Mouse (Mus musculus): Measurements from ENCODE around the gene Mtor. TPM values are rescaled to one million over a fixed set of nuclear protein-coding genes. Genes with fewer than 3 reads are reported as not detected.

Gene Mtor
- total and polyA plus RNA-seq, 2 experiments from 2014 or later = 20.5 to 31.2 TPM

- Histone ChIP-seq H3K4me1 (ENCODE audit: control insufficient read depth, insufficient read depth) (no peaks in the 10 kb centered on the region), H3K36me3 (replicated peaks; ENCODE audit: control insufficient read depth, insufficient read depth, low read length) (peaks cover 11% of the 10 kb centered on the region), H3K27ac (ENCODE audit: low read depth) (no peak overlapping the region), H3K27me3 (ENCODE audit: control insufficient read depth, insufficient read depth, low read length) (no peaks in the 10 kb centered on the region), H3K4me3 (ENCODE audit: low read depth, low read length) (no peak overlapping the region), H3K9ac (replicated peaks; ENCODE audit: low read depth, low read length) (no peak overlapping the region), H3K4me2 (ENCODE audit: low read depth, low read length) (no peak overlapping the region), H3K9me3 (replicated peaks; ENCODE audit: control insufficient read depth, low read length) (no peaks in the 10 kb centered on the region)
- 67% methylated on average over 5 of the region's 5 CpGs for WGBS
- ATAC-seq (ENCODE audit: insufficient read depth, low read depth) = no peak
- TF ChIP-seq EP300 (IDR thresholded peaks at IDR 0.05; ENCODE audit: low read depth) (no peak), CTCF (IDR thresholded peaks at IDR 0.05; ENCODE audit: low read depth) (no peak)
- DNase-seq (ENCODE audit: low spot score) = no peak
Measured at GRCm38 (mm10) chr4:148433813-148434212, 14.6 kb upstream of the Mtor start.

GRCm38 (mm10) chr4:148434554-148434953, 13.9 kb upstream of the Mtor start:
- H3K4me2 ChIP-seq (ENCODE audit: low read depth, low read length) = no peak overlapping the region
- H3K4me3 ChIP-seq (ENCODE audit: low read depth, low read length) = no peak overlapping the region
- peaks cover 11% of the 10 kb centered on the region for H3K36me3 ChIP-seq (replicated peaks; ENCODE audit: control insufficient read depth, insufficient read depth, low read length)
- H3K9ac ChIP-seq (replicated peaks; ENCODE audit: low read depth, low read length) = no peak overlapping the region
- H3K4me1 ChIP-seq (ENCODE audit: control insufficient read depth, insufficient read depth) = no peaks in the 10 kb centered on the region
- ATAC-seq (ENCODE audit: insufficient read depth, low read depth) (0 out of 2 replicates have a peak, but pooled peaks have one; percentile 31), DNase-seq (ENCODE audit: low spot score) (no peak)
- no peaks in the 10 kb centered on the region for H3K27me3 ChIP-seq (ENCODE audit: control insufficient read depth, insufficient read depth, low read length)
- WGBS = 62% methylated on average over 4 of the region's 4 CpGs
- TF ChIP-seq EP300 (IDR thresholded peaks at IDR 0.05; ENCODE audit: low read depth) (no peak), CTCF (IDR thresholded peaks at IDR 0.05; ENCODE audit: low read depth) (no peak)
- H3K27ac ChIP-seq (ENCODE audit: low read depth) = no peak overlapping the region
- H3K9me3 ChIP-seq (replicated peaks; ENCODE audit: control insufficient read depth, low read length) = no peaks in the 10 kb centered on the region

DNA sequence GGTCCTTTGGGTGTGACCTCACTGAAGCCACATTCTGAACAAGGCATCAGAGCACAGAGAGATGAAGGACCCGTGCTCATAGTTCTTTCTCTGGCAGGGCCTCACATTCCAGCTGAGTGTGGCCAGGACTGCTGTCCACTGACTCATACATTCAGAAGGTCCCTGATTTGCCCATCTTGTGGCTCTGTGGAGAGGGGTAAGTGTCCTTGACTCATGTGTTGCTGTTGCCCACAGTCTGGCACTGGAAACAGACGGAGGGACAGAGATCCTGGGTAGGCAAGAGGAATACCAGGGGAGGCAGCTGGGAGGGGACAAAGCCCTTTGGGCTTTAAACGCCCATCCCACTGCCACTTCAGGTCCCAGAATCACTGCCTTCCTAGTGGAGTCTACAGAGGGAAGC, 13.3 kb upstream of the Mtor start:
- H3K9me3 ChIP-seq (replicated peaks; ENCODE audit: control insufficient read depth, low read length) = no peaks in the 10 kb centered on the region
- no peak overlapping the region for H3K4me2 ChIP-seq (ENCODE audit: low read depth, low read length)
- DNase-seq (ENCODE audit: low spot score) = no peak
- TF ChIP-seq EP300 (IDR thresholded peaks at IDR 0.05; ENCODE audit: low read depth) (no peak), CTCF (IDR thresholded peaks at IDR 0.05; ENCODE audit: low read depth) (no peak)
- ATAC-seq (ENCODE audit: insufficient read depth, low read depth) = no peak
- 75% methylated on average over 3 of the region's 3 CpGs for WGBS
- H3K4me3 ChIP-seq (ENCODE audit: low read depth, low read length) = no peak overlapping the region
- H3K9ac ChIP-seq (replicated peaks; ENCODE audit: low read depth, low read length) = no peak overlapping the region
- H3K27me3 ChIP-seq (ENCODE audit: control insufficient read depth, insufficient read depth, low read length) = no peaks in the 10 kb centered on the region
- H3K4me1 ChIP-seq (ENCODE audit: control insufficient read depth, insufficient read depth) = no peaks in the 10 kb centered on the region
- H3K27ac ChIP-seq (ENCODE audit: low read depth) = no peak overlapping the region
- peaks cover 11% of the 10 kb centered on the region for H3K36me3 ChIP-seq (replicated peaks; ENCODE audit: control insufficient read depth, insufficient read depth, low read length)

DNA sequence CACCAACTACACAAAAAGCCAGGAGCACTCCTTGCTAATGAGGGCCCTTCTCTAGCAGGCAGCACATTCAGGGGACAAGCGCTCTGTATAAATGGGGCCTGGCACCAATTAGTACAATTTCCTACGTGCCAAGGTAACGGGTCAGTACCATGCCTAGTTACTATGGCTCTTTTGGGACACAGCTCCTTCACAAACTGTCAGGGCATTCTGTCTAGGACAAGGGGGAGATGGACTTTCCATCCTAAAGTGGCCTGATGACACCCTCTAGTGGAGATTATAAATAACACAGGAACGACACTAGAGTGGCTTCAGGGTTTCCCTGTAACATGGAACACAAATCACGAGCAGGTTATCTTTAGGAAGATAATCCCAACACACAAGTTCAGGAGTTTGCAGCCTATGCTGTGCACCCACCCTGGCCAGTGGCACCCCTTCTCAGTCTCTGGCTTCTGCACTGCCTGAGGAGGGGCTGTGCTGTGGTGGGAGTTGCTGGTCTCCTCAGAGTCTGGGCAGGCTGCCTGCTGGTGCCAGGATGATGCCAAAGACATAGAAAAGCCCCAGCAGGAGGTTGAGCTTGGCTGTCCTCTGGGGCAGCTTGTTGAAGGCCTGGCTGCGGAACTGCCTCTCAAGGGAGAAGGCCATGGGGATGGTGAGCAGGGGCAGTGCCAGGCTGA, 12.6 kb upstream of the Mtor start:
- ATAC-seq (ENCODE audit: insufficient read depth, low read depth) (no peak), DNase-seq (ENCODE audit: low spot score) (peak; percentile 20)
- H3K9me3 ChIP-seq (replicated peaks; ENCODE audit: control insufficient read depth, low read length) = no peaks in the 10 kb centered on the region
- no peak overlapping the region for H3K4me2 ChIP-seq (ENCODE audit: low read depth, low read length)
- no peaks in the 10 kb centered on the region for H3K27me3 ChIP-seq (ENCODE audit: control insufficient read depth, insufficient read depth, low read length)
- H3K36me3 ChIP-seq (replicated peaks; ENCODE audit: control insufficient read depth, insufficient read depth, low read length) = peaks cover 11% of the 10 kb centered on the region
- no peak overlapping the region for H3K27ac ChIP-seq (ENCODE audit: low read depth)
- no peak overlapping the region for H3K9ac ChIP-seq (replicated peaks; ENCODE audit: low read depth, low read length)
- 61% methylated on average over 6 of the region's 6 CpGs for WGBS
- TF ChIP-seq CTCF (IDR thresholded peaks at IDR 0.05; ENCODE audit: low read depth) (peak; percentile 57), EP300 (IDR thresholded peaks at IDR 0.05; ENCODE audit: low read depth) (no peak)
- no peak overlapping the region for H3K4me3 ChIP-seq (ENCODE audit: low read depth, low read length)
- H3K4me1 ChIP-seq (ENCODE audit: control insufficient read depth, insufficient read depth) = no peaks in the 10 kb centered on the region

DNA sequence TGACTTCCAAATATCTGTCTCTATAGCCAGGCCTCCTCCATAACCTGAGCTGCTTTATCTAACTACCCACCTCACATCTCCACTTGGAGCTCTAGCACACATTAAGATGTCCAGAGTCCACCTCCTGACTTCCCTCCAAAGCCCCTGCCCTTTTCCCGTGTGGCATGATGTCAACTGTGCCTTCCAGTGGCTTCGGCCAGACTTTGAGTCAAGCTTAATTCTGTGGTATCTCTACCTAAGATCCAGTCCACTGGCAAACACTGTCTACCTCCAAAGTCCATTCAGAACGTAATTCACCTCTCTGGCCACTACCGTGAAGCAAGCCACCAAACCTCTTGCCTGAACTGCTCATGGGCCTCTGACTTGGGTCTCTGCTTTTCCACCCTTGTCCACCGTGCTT, 6.5 kb upstream of the Mtor start:
- Histone ChIP-seq H3K9ac (replicated peaks; ENCODE audit: low read depth, low read length) (no peak overlapping the region), H3K27me3 (ENCODE audit: control insufficient read depth, insufficient read depth, low read length) (no peaks in the 10 kb centered on the region), H3K4me2 (ENCODE audit: low read depth, low read length) (peak overlapping the region; percentile 21; the same call in 1 of the 2 replicates), H3K4me3 (ENCODE audit: low read depth, low read length) (no peak overlapping the region), H3K9me3 (replicated peaks; ENCODE audit: control insufficient read depth, low read length) (no peaks in the 10 kb centered on the region), H3K27ac (ENCODE audit: low read depth) (no peak overlapping the region), H3K4me1 (ENCODE audit: control insufficient read depth, insufficient read depth) (peaks cover 14% of the 10 kb centered on the region), H3K36me3 (replicated peaks; ENCODE audit: control insufficient read depth, insufficient read depth, low read length) (no peaks in the 10 kb centered on the region)
- no peak for TF ChIP-seq EP300 (IDR thresholded peaks at IDR 0.05; ENCODE audit: low read depth)
- TF ChIP-seq CTCF (IDR thresholded peaks at IDR 0.05; ENCODE audit: low read depth) = no peak
- 72% methylated on average over 5 of the region's 5 CpGs for WGBS
- DNase-seq (ENCODE audit: low spot score) (no peak), ATAC-seq (ENCODE audit: insufficient read depth, low read depth) (no peak)

GRCm38 (mm10) chr4:148442598-148442997, 5.8 kb upstream of the Mtor start:
- Histone ChIP-seq H3K4me3 (ENCODE audit: low read depth, low read length) (no peak overlapping the region), H3K9ac (replicated peaks; ENCODE audit: low read depth, low read length) (no peak overlapping the region), H3K27ac (ENCODE audit: low read depth) (no peak overlapping the region), H3K4me2 (ENCODE audit: low read depth, low read length) (peak overlapping the region; percentile 21; the same call in 1 of the 2 replicates), H3K36me3 (replicated peaks; ENCODE audit: control insufficient read depth, insufficient read depth, low read length) (no peaks in the 10 kb centered on the region), H3K4me1 (ENCODE audit: control insufficient read depth, insufficient read depth) (peaks cover 15% of the 10 kb centered on the region), H3K27me3 (ENCODE audit: control insufficient read depth, insufficient read depth, low read length) (no peaks in the 10 kb centered on the region), H3K9me3 (replicated peaks; ENCODE audit: control insufficient read depth, low read length) (no peaks in the 10 kb centered on the region)
- no peak for TF ChIP-seq CTCF (IDR thresholded peaks at IDR 0.05; ENCODE audit: low read depth)
- TF ChIP-seq EP300 (IDR thresholded peaks at IDR 0.05; ENCODE audit: low read depth) = no peak
- 82% methylated on average over 7 of the region's 7 CpGs for WGBS
- ATAC-seq (ENCODE audit: insufficient read depth, low read depth) (no peak), DNase-seq (ENCODE audit: low spot score) (no peak)
